Mouse (Mus musculus): Measurements from ENCODE around the gene Zfp64.

Gene Zfp64

GRCm38 (mm10) chr2:168954835-168955716 is at the start of gene Zfp64:
TSS of gene Zfp64 (minus strand) at chr2:168955587.
- peak; percentile 73 for DNase-seq (ENCODE audit: low spot score)

GRCm38 (mm10) chr2:168992642-168993420 is 37.4 kb upstream of the Zfp64 start:
- no peak for DNase-seq (ENCODE audit: low spot score)

- DNase-seq (ENCODE audit: low spot score) = no peak
These were observed 35.6 kb upstream of the Zfp64 start for GRCm38 (mm10) chr2:168990957-168991356.

- DNase-seq (ENCODE audit: low spot score) = no peak
These were observed 34.8 kb upstream of the Zfp64 start for GRCm38 (mm10) chr2:168990061-168990753.

- DNase-seq (ENCODE audit: low spot score) = no peak
These were observed 32.7 kb upstream of the Zfp64 start for GRCm38 (mm10) chr2:168988056-168988455.

- no peak for DNase-seq (ENCODE audit: low spot score)
These were observed 32.0 kb upstream of the Zfp64 start for GRCm38 (mm10) chr2:168987421-168987820.

- no peak for DNase-seq (ENCODE audit: low spot score)
These were observed 26.6 kb upstream of the Zfp64 start for GRCm38 (mm10) chr2:168981951-168982350.

- no peak for DNase-seq (ENCODE audit: low spot score)
These were observed 26.1 kb upstream of the Zfp64 start for GRCm38 (mm10) chr2:168981448-168981847.

GRCm38 (mm10) chr2:168980859-168981258 is 25.5 kb upstream of the Zfp64 start:
- no peak for DNase-seq (ENCODE audit: low spot score)

- no peak for DNase-seq (ENCODE audit: low spot score)
These were observed 24.4 kb upstream of the Zfp64 start for GRCm38 (mm10) chr2:168979742-168980141.

GRCm38 (mm10) chr2:168978031-168978430 is 22.6 kb upstream of the Zfp64 start:
- DNase-seq (ENCODE audit: low spot score) = no peak

GRCm38 (mm10) chr2:168970131-168970530 is 14.7 kb upstream of the Zfp64 start:
- no peak for DNase-seq (ENCODE audit: low spot score)

- no peak for DNase-seq (ENCODE audit: low spot score)
These were observed 12.9 kb upstream of the Zfp64 start for GRCm38 (mm10) chr2:168968136-168968925.

- DNase-seq (ENCODE audit: low spot score) = no peak
These were observed 11.1 kb upstream of the Zfp64 start for GRCm38 (mm10) chr2:168966525-168966924.

- DNase-seq (ENCODE audit: low spot score) = no peak
These were observed 9.5 kb upstream of the Zfp64 start for GRCm38 (mm10) chr2:168964849-168965248.

- no peak for DNase-seq (ENCODE audit: low spot score)
These were observed 6.6 kb upstream of the Zfp64 start for GRCm38 (mm10) chr2:168961729-168962666.

GRCm38 (mm10) chr2:168960814-168961213 is 5.4 kb upstream of the Zfp64 start:
- DNase-seq (ENCODE audit: low spot score) = no peak

- no peak for DNase-seq (ENCODE audit: low spot score)
These were observed 4.0 kb upstream of the Zfp64 start for GRCm38 (mm10) chr2:168959339-168959885.

- DNase-seq (ENCODE audit: low spot score) = no peak
These were observed 511 bp upstream of the Zfp64 start for GRCm38 (mm10) chr2:168955850-168956346.

GRCm38 (mm10) chr2:168954376-168954775 is 1.0 kb downstream of the Zfp64 start:
- no peak for DNase-seq (ENCODE audit: low spot score)
